Mouse (Mus musculus) lung, postnatal 0 days (tissue): ENCODE data around the gene Cyb5r3.

Source experiments
- CTCF ChIP-seq: IDR thresholded peaks from 2 replicates; pipeline ENCODE4 v1.5.1; 2016; ENCODE audit warnings: antibody characterized with exemption, mild to moderate bottlenecking
- EP300 ChIP-seq: IDR thresholded peaks from 2 replicates; pipeline ENCODE4 v1.6.1; 2016; ENCODE audit warnings: antibody characterized with exemption, mild to moderate bottlenecking, control low read depth

GRCm38 (mm10) chr15:83202412-83202811 lies 30.0 kb upstream of the Cyb5r3 start:
- TF ChIP-seq EP300 (no peak), CTCF (no peak)
